Comparison of ENCODE assay signal across 8 mouse cellular contexts in the genomic region with DNA sequence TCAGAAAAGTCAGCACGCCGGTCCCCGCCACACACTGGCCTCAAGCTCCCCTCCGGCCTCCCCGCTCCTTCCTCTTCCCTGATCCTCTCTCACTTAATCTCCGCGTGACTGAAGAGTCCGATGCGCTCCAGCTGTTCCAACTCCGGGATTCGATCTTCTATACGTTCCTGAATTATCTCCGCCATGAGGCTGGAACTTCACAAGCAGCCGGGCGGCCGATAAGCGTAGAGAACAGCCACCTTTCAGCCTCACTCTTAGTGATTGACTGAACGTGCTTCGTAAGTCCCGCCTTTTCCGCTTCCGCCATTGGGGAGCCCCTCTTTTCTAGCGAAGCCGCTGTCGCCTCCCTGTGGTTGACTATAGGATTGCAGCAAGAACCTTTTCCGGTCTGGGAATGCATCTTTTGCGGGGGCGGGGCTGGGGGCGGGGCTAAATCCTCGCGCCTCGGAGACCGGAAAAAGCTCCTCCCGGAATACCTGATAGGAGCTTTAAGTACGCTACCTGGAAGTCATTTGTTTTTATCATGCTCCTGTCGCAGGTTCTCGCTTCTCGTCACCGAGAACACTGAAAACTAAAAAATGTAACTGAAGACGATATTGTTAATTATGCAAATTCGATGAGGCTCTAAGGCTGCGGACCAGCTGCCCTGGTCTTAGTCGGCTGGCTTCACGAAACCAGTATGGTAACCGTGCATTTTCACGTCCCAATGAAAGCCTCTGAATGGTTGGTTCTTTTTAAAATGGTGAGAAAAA. TPM values are rescaled to one million over a fixed set of nuclear protein-coding genes. Genes with fewer than 3 reads are reported as not detected.
DNase-seq lines count a peak whose midpoint lies in the region; ATAC-seq and TF ChIP-seq lines count a peak whose summit lies in the region.

A gene (minus strand): TSS at position 266 of the 752 bp plus-strand sequence.

- under 1% methylated on average over 46 of the region's 46 CpGs for WGBS in forebrain, embryonic 11.5 days
- under 1% methylated on average over 46 of the region's 46 CpGs for WGBS in heart, embryonic 16.5 days
- WGBS in liver, embryonic 15.5 days (ENCODE audit: insufficient replicate concordance) = under 1% methylated on average over 46 of the region's 46 CpGs
- WGBS in neural tube, embryonic 12.5 days = under 1% methylated on average over 46 of the region's 46 CpGs

- H3K27me3 ChIP-seq in CH12.LX (replicated peaks) = peaks cover 2% of the 10 kb centered on the region
- no peaks in the 10 kb centered on the region for H3K27me3 ChIP-seq in forebrain, embryonic 11.5 days (ENCODE audit: control insufficient read depth, insufficient read depth, low read length)
- H3K27me3 ChIP-seq in heart, embryonic 16.5 days (ENCODE audit: control insufficient read depth, insufficient read depth, low read length) = no peaks in the 10 kb centered on the region
- H3K27me3 ChIP-seq in liver, embryonic 15.5 days = no peaks in the 10 kb centered on the region
- H3K27me3 ChIP-seq in neural tube, embryonic 12.5 days (replicated peaks) = no peaks in the 10 kb centered on the region

- TF ChIP-seq CTCF in CH12.LX (conservative IDR thresholded peaks at IDR 0.05 in 1 of 2, IDR thresholded peaks at IDR 0.05 in 1 of 2; ENCODE audit: low read depth in 2 of 2, low read length in 2 of 2) = peak; percentile 47 to 82; a peak in 3 of 4 replicates

- H3K27ac ChIP-seq in CH12.LX (ENCODE audit: insufficient read depth, low read depth) = peak within 1 kb of the TSS; percentile 12; the same call in 1 of the 2 replicates
- H3K27ac ChIP-seq in forebrain, embryonic 11.5 days (ENCODE audit: low read depth, low read length) = peak within 1 kb of the TSS; percentile 48
- H3K27ac ChIP-seq in heart, embryonic 16.5 days (ENCODE audit: low read length) = peak within 1 kb of the TSS; percentile 75
- peak within 1 kb of the TSS; percentile 86 for H3K27ac ChIP-seq in liver, embryonic 15.5 days (replicated peaks)
- H3K27ac ChIP-seq in neural tube, embryonic 12.5 days = no peak within 1 kb of the TSS

- H3K4me1 ChIP-seq in CH12.LX (ENCODE audit: control insufficient read depth in 1 of 2, insufficient read depth in 2 of 2) = peaks cover 0 to 29% of the 10 kb centered on the region in 2 experiments; a peak in 2 of 4 replicates
- H3K4me1 ChIP-seq in forebrain, embryonic 11.5 days (replicated peaks; ENCODE audit: control insufficient read depth, insufficient read depth, low read length) = 0 out of 2 replicates have a peak, but pooled peaks cover 2% of the 10 kb centered on the region
- H3K4me1 ChIP-seq in heart, embryonic 16.5 days (ENCODE audit: control insufficient read depth, insufficient read depth, low read length) = peaks cover 12% of the 10 kb centered on the region
- peaks cover 16% of the 10 kb centered on the region for H3K4me1 ChIP-seq in liver, embryonic 15.5 days (replicated peaks)
- H3K4me1 ChIP-seq in neural tube, embryonic 12.5 days = peaks cover 2% of the 10 kb centered on the region

- H3K4me3 ChIP-seq in CH12.LX (replicated peaks in 1 of 3; ENCODE audit: low read depth in 2 of 3, low read length in 2 of 3, poor library complexity in 1 of 3) = peak within 1 kb of the TSS; percentile 81 to 97 (median 84)
- H3K4me3 ChIP-seq in forebrain, embryonic 11.5 days (ENCODE audit: low read depth, low read length) = peak within 1 kb of the TSS; percentile 64
- peak within 1 kb of the TSS; percentile 77 for H3K4me3 ChIP-seq in heart, embryonic 16.5 days (ENCODE audit: low read length)
- H3K4me3 ChIP-seq in liver, embryonic 15.5 days (replicated peaks) = peak within 1 kb of the TSS; percentile 75
- peak within 1 kb of the TSS; percentile 64 for H3K4me3 ChIP-seq in neural tube, embryonic 12.5 days

- peak; percentile 98 for TF ChIP-seq POLR2A in CH12.LX (IDR thresholded peaks at IDR 0.05; ENCODE audit: low read depth, low read length)

- peak; percentile 100 for DNase-seq in CH12.LX (ENCODE audit: extremely low read depth)
- DNase-seq in c-Kit-positive CD71-positive TER-119-negative erythroid progenitor cells, embryonic 14.5 days (ENCODE audit: low read depth) = peak; percentile 100
- DNase-seq in forebrain, embryonic 11.5 days (ENCODE audit: low spot score) = peak; percentile 99
- peak; percentile 98 to 100 for DNase-seq in kidney, postnatal 36 days
- peak; percentile 97 for DNase-seq in telencephalon, adult 2 months (ENCODE audit: low read depth, low spot score)

- H3K9me3 ChIP-seq in CH12.LX (replicated peaks; ENCODE audit: low read length) = no peaks in the 10 kb centered on the region
- no peaks in the 10 kb centered on the region for H3K9me3 ChIP-seq in forebrain, embryonic 11.5 days (ENCODE audit: control insufficient read depth, low read length)
- no peaks in the 10 kb centered on the region for H3K9me3 ChIP-seq in heart, embryonic 16.5 days (replicated peaks; ENCODE audit: control insufficient read depth, low read length)
- H3K9me3 ChIP-seq in liver, embryonic 15.5 days (replicated peaks) = no peaks in the 10 kb centered on the region
- H3K9me3 ChIP-seq in neural tube, embryonic 12.5 days = no peaks in the 10 kb centered on the region

- peaks cover 19 to 32% of the 10 kb centered on the region in 2 experiments for H3K36me3 ChIP-seq in CH12.LX (replicated peaks in 1 of 2; ENCODE audit: control insufficient read depth in 1 of 2, insufficient read depth in 1 of 2, low read length in 1 of 2)
- peaks cover 4% of the 10 kb centered on the region; the same call in 1 of the 2 replicates for H3K36me3 ChIP-seq in forebrain, embryonic 11.5 days (ENCODE audit: control insufficient read depth, insufficient read depth, low read length)
- H3K36me3 ChIP-seq in heart, embryonic 16.5 days (ENCODE audit: control insufficient read depth, insufficient read depth) = peaks cover 17% of the 10 kb centered on the region
- H3K36me3 ChIP-seq in liver, embryonic 15.5 days (replicated peaks) = peaks cover 26% of the 10 kb centered on the region
- peaks cover 23% of the 10 kb centered on the region for H3K36me3 ChIP-seq in neural tube, embryonic 12.5 days

- peak; percentile 19; the same call in 1 of the 2 replicates for TF ChIP-seq EP300 in CH12.LX (IDR thresholded peaks at IDR 0.05; ENCODE audit: low read length)

- peak; percentile 94 for ATAC-seq in forebrain, embryonic 11.5 days (replicated peaks; ENCODE audit: low FRiP score)
- peak; percentile 94 for ATAC-seq in heart, embryonic 16.5 days (replicated peaks; ENCODE audit: extremely low read depth, insufficient read depth, low FRiP score)
- ATAC-seq in liver, embryonic 15.5 days (ENCODE audit: insufficient read depth) = peak; percentile 97
- ATAC-seq in neural tube, embryonic 12.5 days (ENCODE audit: low FRiP score, low read depth) = peak; percentile 95

- peak; percentile 48 for TF ChIP-seq RAD21 in CH12.LX (IDR thresholded peaks at IDR 0.05; ENCODE audit: low read depth, low read length)

- peaks cover 27% of the 10 kb centered on the region for H3K79me2 ChIP-seq in CH12.LX (replicated peaks; ENCODE audit: control insufficient read depth, extremely low read depth, insufficient read depth, poor library complexity, severe bottlenecking)

- H3K4me2 ChIP-seq in CH12.LX (ENCODE audit: insufficient read depth, low read depth, poor library complexity, severe bottlenecking) = peak within 1 kb of the TSS; percentile 97
- H3K4me2 ChIP-seq in forebrain, embryonic 11.5 days (ENCODE audit: low read depth, low read length, severe bottlenecking) = peak within 1 kb of the TSS; percentile 52
- peak within 1 kb of the TSS; percentile 93 for H3K4me2 ChIP-seq in heart, embryonic 16.5 days (ENCODE audit: low read depth, low read length)
- peak within 1 kb of the TSS; percentile 87 for H3K4me2 ChIP-seq in liver, embryonic 15.5 days
- peak within 1 kb of the TSS; percentile 81 for H3K4me2 ChIP-seq in neural tube, embryonic 12.5 days (replicated peaks)

- in situ Hi-C loops in CH12.LX (cut with MboI; ENCODE audit: low pct_ligation_motif_present, low pct_unique_long_range_greater_than_20kb, low sequenced_read_pairs) = no loop called here

- dilution Hi-C loops in CH12.LX (cut with MboI; ENCODE audit: extremely low pct_ligation_motif_present, extremely low pct_unique_long_range_greater_than_20kb, low sequenced_read_pairs) = no loop called here

- H3K9ac ChIP-seq in CH12.LX (ENCODE audit: insufficient read depth, low read depth) = peak within 1 kb of the TSS; percentile 92
- peak within 1 kb of the TSS; percentile 69 for H3K9ac ChIP-seq in forebrain, embryonic 11.5 days (ENCODE audit: low read length)
- peak within 1 kb of the TSS; percentile 89 for H3K9ac ChIP-seq in heart, embryonic 16.5 days (ENCODE audit: low read length)
- peak within 1 kb of the TSS; percentile 68 for H3K9ac ChIP-seq in liver, embryonic 15.5 days
- H3K9ac ChIP-seq in neural tube, embryonic 12.5 days = peak within 1 kb of the TSS; percentile 62

TF ChIP-seq in CH12.LX, 34 proteins besides CTCF, POLR2A, EP300 and RAD21 (continues in another document):
- TF ChIP-seq ZMIZ1 (IDR thresholded peaks at IDR 0.05; ENCODE audit: low read depth, low read length) = peak; percentile 81
- no peak for TF ChIP-seq MAFK (IDR thresholded peaks at IDR 0.05; ENCODE audit: insufficient replicate concordance, low read length)
- no peak for TF ChIP-seq ZKSCAN1 (IDR thresholded peaks at IDR 0.05; ENCODE audit: borderline replicate concordance, low read depth, low read length)
- peak; percentile 92; the same call in 1 of the 2 replicates for TF ChIP-seq MYC (IDR thresholded peaks at IDR 0.05; ENCODE audit: low read depth, low read length)
- TF ChIP-seq MEF2A (IDR thresholded peaks at IDR 0.05; ENCODE audit: borderline replicate concordance, low read depth, low read length) = peak; percentile 16; the same call in 1 of the 2 replicates
- peak; percentile 79 for TF ChIP-seq BHLHE40 (IDR thresholded peaks at IDR 0.05; ENCODE audit: low read depth, low read length)
- TF ChIP-seq CHD2 (IDR thresholded peaks at IDR 0.05; ENCODE audit: low read length) = peak; percentile 46
- no peak for TF ChIP-seq JUN (IDR thresholded peaks at IDR 0.05; ENCODE audit: insufficient read depth, low read depth, low read length)
- peak; percentile 43; the same call in 1 of the 2 replicates for TF ChIP-seq SMC3 (IDR thresholded peaks at IDR 0.05; ENCODE audit: low read depth, low read length)
- TF ChIP-seq ZC3H11A (IDR thresholded peaks at IDR 0.05; ENCODE audit: low read depth, low read length) = no peak
- no peak for TF ChIP-seq USF2 (conservative IDR thresholded peaks at IDR 0.05; ENCODE audit: low read depth, low read length)
- peak; percentile 81 for TF ChIP-seq POLR2AphosphoS2 (IDR thresholded peaks at IDR 0.05; ENCODE audit: low read depth, low read length)

RNA-seq across cellular contexts. Expression of the gene that starts here (rescaled TPM):
- total RNA-seq in CH12.LX (2012; rRNA removed) (78.8 and 103 TPM in 2 replicates), CH12.LX (2014; rRNA removed) (117 and 122 TPM in 2 replicates)
- polyA plus RNA-seq in CH12.LX (2012; ENCODE audit: insufficient read length, low read depth) = 148 and 186 TPM in 2 replicates
- polyA plus RNA-seq in forebrain, embryonic 11.5 days (2014; fragmentation: Nextera tagmentation; extraction: Ambion mirVana) = 90.7 and 91.8 TPM in 2 replicates
- 30.1 and 34.1 TPM in 2 replicates for polyA plus RNA-seq in heart, embryonic 16.5 days (2015; fragmentation: Nextera tagmentation; extraction: Ambion mirVana)
- 20.2 and 20.9 TPM in 2 replicates for polyA plus RNA-seq in liver, embryonic 15.5 days (2015; fragmentation: Nextera tagmentation; extraction: Ambion mirVana)
- 61.6 and 62.6 TPM in 2 replicates for polyA plus RNA-seq in neural tube, embryonic 12.5 days (2016; fragmentation: Nextera tagmentation; extraction: Ambion mirVana)
